9 mouse cellular contexts compared by ENCODE assay signal in genomic region chr3:101280348-101281311, GRCm38 (mm10). TPM values are rescaled to one million over a fixed set of nuclear protein-coding genes. Genes with fewer than 3 reads are reported as not detected.
DNase-seq lines count a peak whose midpoint lies in the region; ATAC-seq lines count a peak whose summit lies in the region.
"Had no signal": no experiment of that assay in that cellular context is flagged by ENCODE, and none has a peak within 500 bp of the region (broad histone marks: within the 10 kb centered on the region; RNA-seq: fewer than 3 reads in every experiment).

No protein-coding gene starts in this region.

- no peaks in the 10 kb centered on the region for H3K9me3 ChIP-seq in embryonic facial prominence, embryonic 15.5 days (replicated peaks)
- H3K9me3 ChIP-seq in limb, embryonic 15.5 days, result no peaks in the 10 kb centered on the region

- intact Hi-C loops in heart, postnatal 25 days (cut with DNase I), result no loop called here

- peaks cover 14% of the 10 kb centered on the region for H3K4me1 ChIP-seq in embryonic facial prominence, embryonic 15.5 days
- H3K4me1 ChIP-seq in limb, embryonic 15.5 days, result peaks cover 11% of the 10 kb centered on the region

- no peak overlapping the region for H3K4me2 ChIP-seq in embryonic facial prominence, embryonic 15.5 days (replicated peaks)
- no peak overlapping the region for H3K4me2 ChIP-seq in limb, embryonic 15.5 days

- H3K9ac ChIP-seq in embryonic facial prominence, embryonic 15.5 days, result no peak overlapping the region
- no peak overlapping the region for H3K9ac ChIP-seq in limb, embryonic 15.5 days

- no peaks in the 10 kb centered on the region for H3K36me3 ChIP-seq in embryonic facial prominence, embryonic 15.5 days
- H3K36me3 ChIP-seq in limb, embryonic 15.5 days, result no peaks in the 10 kb centered on the region

- DNase-seq in embryo, embryonic 10 days (ENCODE audit: low spot score), result peak; percentile 21
- no peak for DNase-seq in embryo, embryonic 9.5 days (ENCODE audit: extremely low spot score)
- peak; percentile 70 for DNase-seq in heart, postnatal 25 days (ENCODE audit: low spot score)
- DNase-seq in testis, postnatal 10 days (ENCODE audit: low spot score), result peak; percentile 71
- no peak for DNase-seq in layer of hippocampus, adult 18-20 months (ENCODE audit: low spot score in 2 of 2)

- 50% methylated on average over 15 of the region's 15 CpGs for WGBS in embryonic facial prominence, embryonic 15.5 days
- 48% methylated on average over 15 of the region's 15 CpGs for WGBS in limb, embryonic 15.5 days

- no peaks in the 10 kb centered on the region; the same call in 1 of the 2 replicates for H3K27me3 ChIP-seq in embryonic facial prominence, embryonic 15.5 days
- H3K27me3 ChIP-seq in limb, embryonic 15.5 days, result no peaks in the 10 kb centered on the region

- ATAC-seq in embryonic facial prominence, embryonic 15.5 days (ENCODE audit: insufficient number of reproducible peaks, low FRiP score, low TSS enrichment, low read depth), result peak; percentile 27; the same call in 1 of the 2 replicates
- 0 out of 2 replicates have a peak, but pooled peaks have one; percentile 38 for ATAC-seq in limb, embryonic 15.5 days (ENCODE audit: insufficient number of reproducible peaks, low FRiP score, low TSS enrichment, low read depth)
- ATAC-seq in megakaryocyte progenitor cell, adult 5-6 weeks (replicated peaks; ENCODE audit: poor library complexity), result no peak

- H3K4me3 ChIP-seq in embryonic facial prominence, embryonic 15.5 days (replicated peaks), result no peak overlapping the region
- no peak overlapping the region for H3K4me3 ChIP-seq in limb, embryonic 15.5 days

- no peak overlapping the region for H3K27ac ChIP-seq in embryonic facial prominence, embryonic 15.5 days (replicated peaks)
- no peak overlapping the region for H3K27ac ChIP-seq in limb, embryonic 15.5 days

RNA-seq across cellular contexts. Expression of gene Cd2, which starts 7.1 kb away (rescaled TPM):
- 0.24 TPM in 1 of 2 replicates, not detected in the other for polyA plus RNA-seq in embryonic facial prominence, embryonic 15.5 days (2015; fragmentation: Nextera tagmentation; extraction: Ambion mirVana)
- 1 to 10 TPM in 1 of 2 experiments, under 1 TPM in 1; 0.29 to 1.1 TPM for total RNA-seq in heart, postnatal 25 days (2021)
- polyA plus RNA-seq in limb, embryonic 15.5 days (2015; fragmentation: Nextera tagmentation; extraction: Ambion mirVana), result 0.20 TPM in 1 of 2 replicates, not detected in the other
- total RNA-seq in layer of hippocampus, adult 18-20 months (2021), result not detected
- not detected in 2 replicates for total RNA-seq in megakaryocyte progenitor cell, adult 5-6 weeks (2015)
- total RNA-seq in megakaryocyte progenitor cell, adult 5-6 weeks (2017), result not detected in 2 replicates
- polyA plus RNA-seq: neural tube, embryonic 11.5 days had no signal

Comparison
In these comparisons a context has a peak if more than half of its experiments do, and no peak if none do; other contexts are left out.
1. DNase-seq: peak in embryo, embryonic 10 days (single experiment), heart, postnatal 25 days (single experiment) and testis, postnatal 10 days (single experiment); none in embryo, embryonic 9.5 days (single experiment) and layer of hippocampus, adult 18-20 months (0 of 2).